Mouse (Mus musculus): ENCODE measurements around the gene Tmem158.

- TF ChIP-seq CTCF (IDR thresholded peaks at IDR 0.05; ENCODE audit: borderline replicate concordance, insufficient read depth, low read length) (peak; percentile 98), POLR2A (IDR thresholded peaks at IDR 0.05; ENCODE audit: low read depth, low read length) (no peak)
These were observed 1.1 kb downstream of the Tmem158 start for GRCm38 (mm10) chr9:123259461-123259895.
